Mouse (Mus musculus): ENCODE measurements at regions not wholly inside any gene's neighbourhood (a gene's known extent, or its start where the extent isn't known, plus 50 kb on each side); places are given as distances from the start of the nearest gene placed in this dataset.

GRCm38 (mm10) chr14:86322365-86322764 is 818.7 kb downstream of the Diaph3 start:
- TF ChIP-seq CTCF (IDR thresholded peaks at IDR 0.05; ENCODE audit: low read depth) (no peak), EP300 (IDR thresholded peaks at IDR 0.05; ENCODE audit: low read depth) (no peak)
